Mouse (Mus musculus): Measurements from ENCODE around the gene Hist2h3c2.

Hist2h3c2 gene

DNA sequence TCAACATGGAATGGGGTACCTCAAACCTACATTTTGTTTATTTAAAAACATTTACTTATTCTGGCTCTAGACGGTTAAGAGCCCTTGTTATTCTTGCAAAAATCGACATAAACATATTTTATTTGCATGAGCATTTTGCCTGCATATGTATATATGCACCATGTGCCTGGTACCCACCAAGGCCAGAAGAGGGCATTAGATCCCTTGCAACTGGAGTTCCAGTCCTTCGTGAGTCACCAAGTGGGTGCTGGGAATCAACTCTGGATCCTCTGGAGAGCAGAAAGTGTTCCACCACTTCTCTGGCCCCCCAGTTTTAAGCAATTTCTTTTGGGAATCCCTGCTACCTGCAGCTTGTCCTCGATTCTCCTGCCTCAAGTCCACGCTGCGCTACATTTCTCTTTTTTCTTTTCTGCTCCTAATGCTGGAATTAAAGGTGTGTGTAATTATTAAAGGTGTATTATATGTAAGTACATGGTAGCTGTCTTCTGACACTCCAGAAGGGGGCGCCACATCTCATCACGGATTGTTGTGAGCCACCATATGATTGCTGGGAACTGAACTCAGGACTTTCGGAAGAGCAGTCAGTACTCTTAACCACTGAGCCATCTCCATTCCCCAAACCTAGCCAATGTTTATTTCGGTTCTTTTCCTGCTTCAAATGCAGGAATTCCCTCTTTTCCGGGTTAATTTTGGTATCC, 43.2 kb downstream of the Hist2h3c2 start:
- no peak for DNase-seq

DNA sequence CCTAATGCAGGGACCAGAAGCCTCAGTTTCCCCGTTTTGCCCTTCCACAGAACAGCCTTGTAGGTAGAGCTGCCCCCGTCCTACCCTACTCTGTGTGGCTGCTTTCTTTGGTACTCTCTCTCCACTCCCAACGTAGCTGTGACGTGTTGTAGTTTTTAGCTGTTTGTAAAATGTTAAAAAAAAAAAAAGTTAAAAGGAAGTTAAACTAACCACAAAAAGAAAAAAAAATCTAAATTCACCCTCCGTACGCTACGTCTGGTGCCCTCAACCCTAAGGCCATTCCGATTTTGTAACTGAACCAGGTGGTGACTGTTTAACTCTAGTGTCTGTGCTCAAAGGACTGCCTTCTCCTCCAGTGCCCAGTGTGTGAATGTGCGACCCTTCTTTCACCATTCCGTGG, 44.0 kb downstream of the Hist2h3c2 start:
- DNase-seq: no peak

DNA sequence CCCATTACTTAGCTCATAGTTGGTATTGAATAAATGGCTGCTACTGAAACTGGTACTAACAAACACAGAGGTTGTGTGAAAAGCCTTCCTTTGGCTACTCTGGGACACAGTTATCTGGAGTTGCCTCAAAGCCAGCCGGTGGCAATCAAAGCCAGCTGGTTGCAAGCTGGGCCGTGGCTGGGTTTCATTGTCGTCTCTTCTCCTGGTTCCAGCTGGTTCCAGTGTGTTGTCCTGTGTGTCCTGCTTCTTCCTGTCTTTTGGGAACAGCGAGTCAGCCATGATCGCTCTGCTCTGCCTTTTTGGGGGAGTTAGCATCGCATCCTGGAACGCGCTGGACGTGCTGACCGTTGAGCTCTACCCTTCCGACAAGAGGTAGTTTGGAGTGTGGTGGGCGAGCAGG, 46.0 kb downstream of the Hist2h3c2 start:
- no peak for DNase-seq
